Mouse (Mus musculus): Measurements from ENCODE around the gene Pglyrp2. TPM values are rescaled to one million over a fixed set of nuclear protein-coding genes. Genes with fewer than 3 reads are reported as not detected.

Pglyrp2 gene
- polyA plus RNA-seq, 1 experiment, result 3.5 TPM

DNA sequence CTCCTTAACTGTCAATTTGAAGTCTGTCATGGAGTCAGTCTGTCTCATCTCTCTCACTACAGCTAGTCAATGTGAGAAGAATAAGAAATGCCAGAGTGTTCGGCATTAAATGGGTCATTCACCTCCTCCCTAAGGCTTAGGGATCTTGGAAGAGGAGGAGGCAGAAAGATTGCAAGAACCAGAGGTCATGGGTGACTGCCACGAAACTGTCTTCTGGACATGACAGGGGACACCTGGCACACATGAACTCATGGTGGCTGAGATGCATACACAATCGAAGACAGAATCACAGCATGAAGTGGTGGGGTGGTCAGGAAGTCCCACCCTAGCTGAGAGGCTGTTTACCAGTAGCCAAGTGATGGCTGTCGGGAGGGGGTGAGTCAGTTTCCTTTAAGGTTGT, 10.4 kb upstream of the Pglyrp2 start:
- H3K27me3 ChIP-seq (replicated peaks; ENCODE audit: control insufficient read depth, insufficient read depth, low read length), result no peaks in the 10 kb centered on the region
- no peak for DNase-seq
- TF ChIP-seq CTCF (conservative IDR thresholded peaks at IDR 0.05; ENCODE audit: insufficient read depth, insufficient read length, low read depth, low read length), result no peak
- TF ChIP-seq POLR2A (IDR thresholded peaks at IDR 0.05; ENCODE audit: low read depth, low read length), result no peak
- H3K27ac ChIP-seq (ENCODE audit: insufficient read depth, low read depth, low read length), result no peak overlapping the region
- H3K4me3 ChIP-seq (ENCODE audit: insufficient read depth, low read depth, low read length), result no peak overlapping the region
- H3K36me3 ChIP-seq (ENCODE audit: control insufficient read depth, insufficient read depth, low read length), result no peaks in the 10 kb centered on the region
- no peaks in the 10 kb centered on the region for H3K4me1 ChIP-seq (ENCODE audit: control insufficient read depth, insufficient read depth, low read length)
- WGBS, result 39% methylated on average over 4 of the region's 4 CpGs

DNA sequence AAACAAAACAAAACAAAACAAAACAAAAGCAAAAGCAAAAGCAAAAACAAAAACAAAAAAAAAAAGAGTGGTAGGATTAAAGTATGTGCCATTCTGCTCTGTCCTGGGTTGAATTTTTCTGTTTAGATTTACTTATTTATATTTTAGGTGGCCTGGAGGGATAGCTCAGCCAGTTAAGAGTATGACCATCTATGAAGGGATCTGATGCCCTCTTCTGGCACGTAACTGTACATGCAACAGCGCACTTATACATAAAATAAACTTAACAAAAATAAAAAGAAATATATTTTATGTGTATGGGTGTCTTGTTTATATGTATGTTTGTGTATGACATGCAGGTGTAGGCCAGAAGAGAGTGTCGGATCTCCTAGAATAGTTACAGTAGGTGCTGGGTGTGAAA, 8.0 kb upstream of the Pglyrp2 start:
- H3K27ac ChIP-seq (ENCODE audit: insufficient read depth, low read depth, low read length), result no peak overlapping the region
- peak; percentile 33 for DNase-seq
- H3K4me1 ChIP-seq (ENCODE audit: control insufficient read depth, insufficient read depth, low read length), result no peaks in the 10 kb centered on the region
- H3K36me3 ChIP-seq (ENCODE audit: control insufficient read depth, insufficient read depth, low read length), result no peaks in the 10 kb centered on the region
- H3K4me3 ChIP-seq (ENCODE audit: insufficient read depth, low read depth, low read length), result no peak overlapping the region
- H3K27me3 ChIP-seq (replicated peaks; ENCODE audit: control insufficient read depth, insufficient read depth, low read length), result no peaks in the 10 kb centered on the region
- WGBS, result 58% methylated on average over 3 of the region's 3 CpGs
- peak; percentile 40 for TF ChIP-seq CTCF (conservative IDR thresholded peaks at IDR 0.05; ENCODE audit: insufficient read depth, insufficient read length, low read depth, low read length)
- TF ChIP-seq POLR2A (IDR thresholded peaks at IDR 0.05; ENCODE audit: low read depth, low read length), result no peak

DNA sequence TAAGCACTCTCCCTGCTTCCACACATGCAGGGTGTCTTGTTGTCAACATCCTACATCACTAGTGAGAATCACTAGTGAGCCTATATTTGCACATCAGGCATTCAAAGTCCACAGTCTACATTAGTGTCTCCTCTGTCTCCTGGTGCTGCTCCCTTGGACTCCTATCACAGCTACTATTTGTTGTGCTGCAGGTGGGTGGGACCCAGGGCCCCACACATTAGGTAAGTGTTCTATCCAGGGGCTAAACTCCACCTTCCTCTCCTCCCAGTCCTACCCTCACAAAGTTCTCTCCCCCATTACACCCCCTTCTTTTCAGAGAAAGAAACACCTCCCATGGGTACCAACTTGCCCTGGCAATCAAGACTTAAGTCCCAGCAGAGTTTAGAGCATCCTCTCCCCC, 2.6 kb upstream of the Pglyrp2 start:
- Histone ChIP-seq H3K4me1 (ENCODE audit: control insufficient read depth, insufficient read depth, low read length) (no peaks in the 10 kb centered on the region), H3K27me3 (replicated peaks; ENCODE audit: control insufficient read depth, insufficient read depth, low read length) (no peaks in the 10 kb centered on the region), H3K36me3 (ENCODE audit: control insufficient read depth, insufficient read depth, low read length) (no peaks in the 10 kb centered on the region), H3K27ac (ENCODE audit: insufficient read depth, low read depth, low read length) (no peak overlapping the region), H3K4me3 (ENCODE audit: insufficient read depth, low read depth, low read length) (no peak overlapping the region)
- no peak for DNase-seq
- TF ChIP-seq CTCF (conservative IDR thresholded peaks at IDR 0.05; ENCODE audit: insufficient read depth, insufficient read length, low read depth, low read length) (no peak), POLR2A (IDR thresholded peaks at IDR 0.05; ENCODE audit: low read depth, low read length) (no peak)

DNA sequence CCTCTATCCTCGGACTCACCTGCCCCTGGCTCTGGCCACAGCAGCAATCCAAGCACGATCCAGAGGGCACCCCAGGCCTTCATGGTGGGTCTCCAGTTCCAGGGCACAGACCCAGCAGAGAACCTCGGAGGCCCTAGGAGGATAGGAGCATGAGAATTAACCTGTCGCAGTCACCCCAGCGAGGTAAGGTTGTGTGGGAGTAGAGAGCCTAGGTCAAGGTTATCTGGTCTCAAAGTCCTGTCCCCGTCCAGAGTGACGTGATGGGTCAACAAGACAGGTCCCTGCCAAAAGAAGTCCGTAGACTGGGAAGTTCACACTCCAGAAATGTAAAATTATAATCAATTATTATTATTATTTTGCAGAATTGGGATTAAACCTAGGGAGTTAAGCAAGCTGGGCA, 3.2 kb downstream of the Pglyrp2 start:
- H3K27ac ChIP-seq (ENCODE audit: insufficient read depth, low read depth, low read length), result no peak overlapping the region
- H3K4me1 ChIP-seq (ENCODE audit: control insufficient read depth, insufficient read depth, low read length), result no peaks in the 10 kb centered on the region
- WGBS, result 77% methylated on average over 8 of the region's 8 CpGs
- H3K4me3 ChIP-seq (ENCODE audit: insufficient read depth, low read depth, low read length), result no peak overlapping the region
- TF ChIP-seq CTCF (conservative IDR thresholded peaks at IDR 0.05; ENCODE audit: insufficient read depth, insufficient read length, low read depth, low read length) (no peak), POLR2A (IDR thresholded peaks at IDR 0.05; ENCODE audit: low read depth, low read length) (no peak)
- no peaks in the 10 kb centered on the region for H3K27me3 ChIP-seq (replicated peaks; ENCODE audit: control insufficient read depth, insufficient read depth, low read length)
- no peaks in the 10 kb centered on the region for H3K36me3 ChIP-seq (ENCODE audit: control insufficient read depth, insufficient read depth, low read length)
- no peak for DNase-seq

DNA sequence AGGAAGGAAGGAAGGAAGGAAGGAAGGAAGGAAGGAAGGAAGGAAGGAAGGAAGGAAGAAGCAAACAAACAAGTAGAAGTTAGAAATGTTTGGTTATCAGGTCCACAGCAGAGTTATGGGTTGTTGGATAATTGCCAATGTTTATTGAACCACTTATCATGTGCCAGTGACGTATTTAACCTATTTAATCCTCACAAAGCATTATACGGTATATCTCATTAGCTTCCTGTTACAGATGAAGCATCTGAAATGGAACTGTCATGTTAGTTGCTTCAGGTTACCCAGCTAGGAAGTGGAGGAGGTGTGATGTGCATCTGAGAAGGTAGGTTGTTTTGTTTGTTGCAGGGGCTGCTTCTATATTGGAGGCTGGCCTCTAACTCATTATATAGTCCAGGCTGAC, 4.0 kb downstream of the Pglyrp2 start:
- no peak for DNase-seq
- H3K27ac ChIP-seq (ENCODE audit: insufficient read depth, low read depth, low read length), result no peak overlapping the region
- no peaks in the 10 kb centered on the region for H3K27me3 ChIP-seq (replicated peaks; ENCODE audit: control insufficient read depth, insufficient read depth, low read length)
- H3K36me3 ChIP-seq (ENCODE audit: control insufficient read depth, insufficient read depth, low read length), result no peaks in the 10 kb centered on the region
- 54% methylated on average over 2 of the region's 2 CpGs for WGBS
- no peak overlapping the region for H3K4me3 ChIP-seq (ENCODE audit: insufficient read depth, low read depth, low read length)
- TF ChIP-seq CTCF (conservative IDR thresholded peaks at IDR 0.05; ENCODE audit: insufficient read depth, insufficient read length, low read depth, low read length), result no peak
- TF ChIP-seq POLR2A (IDR thresholded peaks at IDR 0.05; ENCODE audit: low read depth, low read length), result no peak
- no peaks in the 10 kb centered on the region for H3K4me1 ChIP-seq (ENCODE audit: control insufficient read depth, insufficient read depth, low read length)

DNA sequence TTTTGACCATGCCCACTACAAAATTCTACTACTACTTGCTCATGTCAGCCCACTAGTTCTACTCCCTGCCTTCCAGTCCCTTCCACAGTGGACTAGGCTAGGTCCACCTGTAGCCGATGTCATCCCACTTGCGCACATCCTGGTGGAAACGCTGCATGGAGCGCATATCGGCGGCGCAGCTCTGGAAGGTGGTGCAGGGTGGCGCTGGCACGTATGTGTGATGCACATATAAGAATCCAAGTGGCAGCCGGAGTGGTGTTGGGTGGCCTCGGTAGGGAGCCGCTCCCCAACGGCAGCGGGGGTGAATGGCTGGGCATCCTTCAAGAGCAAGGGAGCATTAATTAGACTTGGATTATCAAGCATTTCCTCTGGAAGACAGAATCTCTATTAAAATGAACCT, 7.2 kb downstream of the Pglyrp2 start:
- 96% methylated on average over 14 of the region's 14 CpGs for WGBS
- Histone ChIP-seq H3K4me1 (ENCODE audit: control insufficient read depth, insufficient read depth, low read length) (no peaks in the 10 kb centered on the region), H3K36me3 (ENCODE audit: control insufficient read depth, insufficient read depth, low read length) (no peaks in the 10 kb centered on the region), H3K27ac (ENCODE audit: insufficient read depth, low read depth, low read length) (no peak overlapping the region), H3K4me3 (ENCODE audit: insufficient read depth, low read depth, low read length) (no peak overlapping the region), H3K27me3 (replicated peaks; ENCODE audit: control insufficient read depth, insufficient read depth, low read length) (no peaks in the 10 kb centered on the region; the same call in 1 of the 2 replicates)
- no peak for DNase-seq
- TF ChIP-seq CTCF (conservative IDR thresholded peaks at IDR 0.05; ENCODE audit: insufficient read depth, insufficient read length, low read depth, low read length) (no peak), POLR2A (IDR thresholded peaks at IDR 0.05; ENCODE audit: low read depth, low read length) (no peak)

DNA sequence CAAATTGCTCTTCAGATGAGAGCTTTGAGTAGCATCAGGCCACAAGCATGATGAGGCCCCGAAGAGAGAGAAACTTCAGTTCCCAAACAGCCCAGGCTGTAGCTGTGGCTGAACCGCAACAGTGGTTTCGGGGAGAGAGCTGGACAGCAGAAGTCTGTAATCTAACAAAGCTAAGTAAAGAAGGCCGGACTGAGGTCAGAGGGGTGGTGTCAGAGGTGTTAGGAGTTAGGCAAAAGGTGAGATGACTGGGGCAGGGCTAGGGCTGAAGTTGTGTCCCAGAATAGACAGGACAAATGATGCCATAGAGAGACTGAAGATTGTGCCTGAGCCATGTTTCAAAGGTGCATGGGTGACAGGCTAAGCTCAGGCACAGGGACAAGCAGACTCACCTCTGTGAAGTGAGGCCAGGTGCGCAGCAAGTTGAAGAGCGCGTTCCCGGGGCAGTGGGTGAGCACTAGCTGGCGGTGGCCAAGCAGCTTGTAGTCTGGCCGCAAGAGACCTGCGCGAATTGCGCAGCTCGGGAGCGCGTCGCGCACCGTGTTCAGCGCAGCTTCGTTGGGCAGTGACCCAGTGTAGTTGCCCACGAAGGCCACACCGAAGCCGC, 8.4 kb downstream of the Pglyrp2 start:
- Histone ChIP-seq H3K4me3 (ENCODE audit: insufficient read depth, low read depth, low read length) (no peak overlapping the region), H3K27me3 (replicated peaks; ENCODE audit: control insufficient read depth, insufficient read depth, low read length) (no peaks in the 10 kb centered on the region; the same call in 1 of the 2 replicates), H3K27ac (ENCODE audit: insufficient read depth, low read depth, low read length) (no peak overlapping the region), H3K36me3 (ENCODE audit: control insufficient read depth, insufficient read depth, low read length) (no peaks in the 10 kb centered on the region), H3K4me1 (ENCODE audit: control insufficient read depth, insufficient read depth, low read length) (no peaks in the 10 kb centered on the region)
- no peak for DNase-seq
- TF ChIP-seq CTCF (conservative IDR thresholded peaks at IDR 0.05; ENCODE audit: insufficient read depth, insufficient read length, low read depth, low read length) (no peak), POLR2A (IDR thresholded peaks at IDR 0.05; ENCODE audit: low read depth, low read length) (no peak)
- 51% methylated on average over 24 of the region's 24 CpGs for WGBS
